Mouse (Mus musculus): ENCODE results near the gene Rbm17.
A peak's percentile ranks its signal among the peaks of the same experiment; 100 is the strongest.

DNA sequence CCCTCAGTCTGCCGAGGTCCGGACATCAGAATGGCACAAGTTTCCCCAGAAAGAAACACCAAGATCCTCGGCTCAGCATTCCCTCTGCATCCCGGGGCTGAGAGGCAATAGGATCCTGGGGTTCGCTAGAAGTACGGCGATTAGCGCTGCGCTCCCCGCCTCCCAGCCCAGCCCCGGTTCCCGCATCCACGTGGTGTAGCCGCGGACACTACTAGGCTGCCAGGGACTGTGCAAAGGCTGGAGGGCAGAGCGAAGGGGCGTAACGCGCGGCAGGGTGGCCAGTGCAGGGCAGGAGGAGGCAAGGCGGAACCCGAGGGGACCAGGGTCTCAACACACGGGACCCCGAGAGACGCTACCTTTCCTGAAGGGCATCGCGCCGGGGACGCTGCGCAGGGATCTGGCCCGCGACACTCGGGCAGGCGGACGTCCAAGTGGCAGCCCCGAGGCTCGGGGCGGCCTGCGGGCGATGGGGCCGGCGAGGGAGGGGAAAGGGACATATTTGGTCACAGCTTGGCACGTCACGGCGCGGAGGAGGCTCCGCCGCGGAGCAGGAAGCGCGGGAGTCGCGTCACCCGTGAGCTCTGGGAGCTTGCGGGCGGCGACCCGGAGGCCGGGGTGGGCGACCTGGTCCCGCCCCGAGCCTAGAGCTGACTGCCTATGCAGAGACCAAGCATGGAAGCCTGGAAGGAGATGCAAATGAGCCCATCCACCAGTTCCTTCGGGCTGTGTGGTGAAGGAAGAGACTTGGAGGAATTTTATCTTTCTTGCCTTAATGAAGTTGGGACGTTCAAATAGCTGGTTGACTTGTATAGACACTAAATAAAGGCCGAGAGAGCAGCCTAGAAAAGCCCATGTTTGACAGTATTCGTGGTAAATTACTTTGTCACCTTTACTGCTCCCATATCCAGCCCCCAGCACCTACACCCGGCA, 50.2 kb downstream of the Rbm17 start, which contains the start of gene Pfkfb3:
- TF ChIP-seq POLR2A (IDR thresholded peaks at IDR 0.05; ENCODE audit: insufficient read depth, low read depth, low read length) (0 out of 2 replicates have a peak, but pooled peaks have one; percentile 39), CTCF (IDR thresholded peaks at IDR 0.05) (no peak), EP300 (IDR thresholded peaks at IDR 0.05; ENCODE audit: insufficient read depth, low read depth, low read length) (no peak)

Measured in heart, adult 2 months (tissue).